Mouse (Mus musculus): ENCODE measurements at regions not wholly inside any gene's neighbourhood (a gene's known extent, or its start where the extent isn't known, plus 50 kb on each side); places are given as distances from the start of the nearest gene placed in this dataset.

- no peak for DNase-seq
Observed at GRCm38 (mm10) chr5:40780363-40780762, 927.6 kb downstream of the Rab28 start.

- no peak for DNase-seq
Observed at GRCm38 (mm10) chr5:40779902-40780301, 928.1 kb downstream of the Rab28 start.

- no peak for DNase-seq
Observed at GRCm38 (mm10) chr5:40775856-40776255, 932.1 kb downstream of the Rab28 start.

GRCm38 (mm10) chr5:40760224-40760623 lies 947.7 kb downstream of the Rab28 start:
- DNase-seq = no peak

- no peak for DNase-seq
Observed at GRCm38 (mm10) chr5:40750044-40750443, 957.9 kb downstream of the Rab28 start.

GRCm38 (mm10) chr5:40735660-40736059 lies 972.3 kb downstream of the Rab28 start:
- DNase-seq = peak; percentile 51

GRCm38 (mm10) chr5:40733844-40734566 lies 974.0 kb downstream of the Rab28 start:
- no peak for DNase-seq

- DNase-seq = peak; percentile 11
Observed at GRCm38 (mm10) chr5:40714497-40715128, 959.3 kb upstream of the Hs3st1 start.

GRCm38 (mm10) chr5:40701651-40702050 lies 946.4 kb upstream of the Hs3st1 start:
- peak; percentile 49 for DNase-seq

GRCm38 (mm10) chr5:40697517-40698298 lies 942.4 kb upstream of the Hs3st1 start:
- no peak for DNase-seq
